Mouse (Mus musculus): ENCODE measurements at regions not wholly inside any gene's neighbourhood (a gene's known extent, or its start where the extent isn't known, plus 50 kb on each side); places are given as distances from the start of the nearest gene placed in this dataset.

DNA sequence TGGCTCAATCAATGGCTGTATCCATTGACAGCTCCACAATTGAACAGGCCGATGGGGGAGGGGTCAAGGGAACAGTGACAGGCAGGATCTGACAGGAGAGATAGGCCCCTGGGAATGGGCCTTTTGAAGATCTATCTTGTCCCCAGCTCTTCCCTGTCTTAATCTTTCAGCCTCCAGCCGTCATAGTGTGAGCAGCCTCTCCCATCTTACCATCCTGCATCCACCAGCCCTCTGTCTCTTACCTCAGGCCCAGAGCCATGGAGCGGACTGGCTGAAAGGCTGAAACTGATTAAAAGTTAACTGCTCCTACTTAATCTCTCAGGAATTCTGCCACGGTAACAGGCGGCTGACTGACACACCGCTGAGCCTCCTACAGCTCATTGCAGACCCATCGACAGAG, 55.6 kb upstream of the Med13l start:
- no peak for TF ChIP-seq CTCF (IDR thresholded peaks at IDR 0.05; ENCODE audit: extremely low read depth, insufficient read depth, insufficient read length, insufficient replicate concordance)
- no peak for TF ChIP-seq POLR2A (IDR thresholded peaks at IDR 0.05; ENCODE audit: low read depth, low read length)
